Mouse (Mus musculus) stomach, embryonic 16.5 days (tissue): ENCODE data around the gene Rack1. TPM values are rescaled to one million over a fixed set of nuclear protein-coding genes. Genes with fewer than 3 reads are reported as not detected.

Source experiments
- ATAC-seq: fragments of 200-750 bp; cut with Nextera tagmentation; 2 replicates; pipeline ENCODE4 v1.8.0; 2017; ENCODE audit warnings: moderate number of reproducible peaks, moderate TSS enrichment; ENCODE audit not compliant: insufficient read depth, low FRiP score
- H3K27ac ChIP-seq: fragments of 300-500 bp; sonication (generic); 2 replicates; pipeline ENCODE4 v1.5.1; 2014; ENCODE audit warnings: low read length
- H3K27me3 ChIP-seq: fragments of 300-500 bp; sonication (generic); 2 replicates; pipeline ENCODE4 v1.6.1; 2014; ENCODE audit warnings: low read length, control low read depth, mixed read lengths; ENCODE audit not compliant: control insufficient read depth, insufficient read depth
- H3K36me3 ChIP-seq: fragments of 300-500 bp; sonication (generic); 2 replicates; pipeline ENCODE4 v1.6.1; 2014; ENCODE audit warnings: low read length; ENCODE audit not compliant: control insufficient read depth, insufficient read depth
- H3K4me1 ChIP-seq: fragments of 300-500 bp; sonication (generic); 2 replicates; pipeline ENCODE4 v1.6.1; 2014; ENCODE audit warnings: low read length, control low read depth, mixed read lengths; ENCODE audit not compliant: control insufficient read depth, insufficient read depth
- H3K4me2 ChIP-seq: fragments of 300-500 bp; sonication (generic); 2 replicates; pipeline ENCODE4 v1.6.1; 2014; ENCODE audit warnings: low read depth, low read length, mixed read lengths
- H3K4me3 ChIP-seq: fragments of 300-500 bp; sonication (generic); replicated peaks from 2 replicates; pipeline ENCODE4 v1.5.1; 2014; ENCODE audit warnings: mild to moderate bottlenecking, low read length
- H3K9ac ChIP-seq: fragments of 300-500 bp; sonication (generic); 2 replicates; pipeline ENCODE4 v1.6.1; 2014; ENCODE audit warnings: low read length
- H3K9me3 ChIP-seq: fragments of 300-500 bp; sonication (generic); replicated peaks from 2 replicates; pipeline ENCODE4 v1.6.1; 2016; ENCODE audit warnings: low read length, control low read depth; ENCODE audit not compliant: control insufficient read depth
- WGBS: fragments of 180-500 bp; shearing (Covaris S2); extraction: QIAGEN DNeasy Blood & Tissue Kit; methylation state at CpG from one replicate; pipeline ENCODE4 v1.1.7; 2014; 5-methylcytosine and 5-hydroxymethylcytosine counted together
- polyA plus RNA-seq: library from polyadenylated mRNA; unstranded; fragments of >200 nt; fragmentation: Nextera tagmentation; extraction: Ambion mirVana; gene quantifications from 2 replicates; pipeline ENCODE4 v1.2.1, GENCODE M21; 2015

Gene Rack1
- polyA plus RNA-seq, 1 experiment from 2014 or later, result 634 TPM

GRCm38 (mm10) chr11:48846881-48847280, 46.7 kb downstream of the Rack1 start:
- H3K4me1 ChIP-seq, result no peaks in the 10 kb centered on the region
- H3K4me2 ChIP-seq, result no peak overlapping the region
- H3K9ac ChIP-seq, result no peak overlapping the region
- 65% methylated on average over 5 of the region's 5 CpGs for WGBS
- no peaks in the 10 kb centered on the region for H3K27me3 ChIP-seq
- H3K36me3 ChIP-seq, result no peaks in the 10 kb centered on the region
- H3K27ac ChIP-seq, result no peak overlapping the region
- H3K4me3 ChIP-seq, result no peak overlapping the region
- no peak for ATAC-seq
- H3K9me3 ChIP-seq, result no peaks in the 10 kb centered on the region

- Histone ChIP-seq H3K4me1 (peaks cover 12% of the 10 kb centered on the region), H3K4me3 (no peak overlapping the region), H3K9ac (no peak overlapping the region), H3K27me3 (no peaks in the 10 kb centered on the region), H3K27ac (no peak overlapping the region), H3K36me3 (no peaks in the 10 kb centered on the region), H3K4me2 (no peak overlapping the region), H3K9me3 (no peaks in the 10 kb centered on the region)
- WGBS, result 11% methylated on average over 2 of the region's 2 CpGs
- no peak for ATAC-seq
Observed at GRCm38 (mm10) chr11:48850240-48850639, 50.1 kb downstream of the Rack1 start.

- Histone ChIP-seq H3K9ac (no peak overlapping the region), H3K27ac (no peak overlapping the region), H3K4me3 (no peak overlapping the region), H3K27me3 (no peaks in the 10 kb centered on the region), H3K4me2 (no peak overlapping the region), H3K4me1 (peaks cover 12% of the 10 kb centered on the region), H3K36me3 (no peaks in the 10 kb centered on the region), H3K9me3 (no peaks in the 10 kb centered on the region)
- no peak for ATAC-seq
- 78% methylated on average over 4 of the region's 4 CpGs for WGBS
Observed at GRCm38 (mm10) chr11:48851270-48851995, 51.3 kb downstream of the Rack1 start.

GRCm38 (mm10) chr11:48852190-48852589, 52.1 kb downstream of the Rack1 start:
- H3K4me2 ChIP-seq, result no peak overlapping the region

GRCm38 (mm10) chr11:48852624-48853473, 52.7 kb downstream of the Rack1 start:
- Histone ChIP-seq H3K4me3 (peak overlapping the region; percentile 81), H3K9me3 (no peaks in the 10 kb centered on the region), H3K4me2 (peak overlapping the region; percentile 88), H3K27ac (no peak overlapping the region), H3K4me1 (peaks cover 12% of the 10 kb centered on the region), H3K36me3 (no peaks in the 10 kb centered on the region), H3K27me3 (no peaks in the 10 kb centered on the region), H3K9ac (peak overlapping the region; percentile 65)
- no peak for ATAC-seq
- WGBS, result 11% methylated on average over 23 of the region's 23 CpGs

More at GRCm38 (mm10) chr11:48852190-48852589, 52.1 kb downstream of the Rack1 start:
- H3K27me3 ChIP-seq, result no peaks in the 10 kb centered on the region
- H3K9me3 ChIP-seq, result no peaks in the 10 kb centered on the region
- WGBS, result 73% methylated on average over 4 of the region's 4 CpGs
- peaks cover 12% of the 10 kb centered on the region for H3K4me1 ChIP-seq
- H3K4me3 ChIP-seq, result no peak overlapping the region
- no peak overlapping the region for H3K27ac ChIP-seq
- no peak for ATAC-seq
- no peak overlapping the region for H3K9ac ChIP-seq
- H3K36me3 ChIP-seq, result no peaks in the 10 kb centered on the region

GRCm38 (mm10) chr11:48853474-48854180, 53.5 kb downstream of the Rack1 start:
- H3K4me1 ChIP-seq, result peaks cover 12% of the 10 kb centered on the region
- H3K36me3 ChIP-seq, result no peaks in the 10 kb centered on the region
- WGBS, result 1% methylated on average over 31 of the region's 31 CpGs
- H3K27me3 ChIP-seq, result no peaks in the 10 kb centered on the region
- H3K27ac ChIP-seq, result peak overlapping the region; percentile 45
- peak overlapping the region; percentile 66 for H3K9ac ChIP-seq
- H3K4me2 ChIP-seq, result peak overlapping the region; percentile 88
- no peaks in the 10 kb centered on the region for H3K9me3 ChIP-seq
- H3K4me3 ChIP-seq, result peak overlapping the region; percentile 81
- peak; percentile 63; the same call in 1 of the 2 replicates for ATAC-seq

Other genes with a start within 250 kb of the Rack1 start
- 4.6 and 5.7 TPM in 2 replicates for gene Trim41, start 17.0 kb downstream of the Rack1 start, polyA plus RNA-seq
- gene Trim7, start 25.8 kb downstream of the Rack1 start, polyA plus RNA-seq, result 1.7 and 2.6 TPM in 2 replicates
- 0.98 and 1.5 TPM in 2 replicates for gene Gm12184, start 26.3 kb downstream of the Rack1 start, polyA plus RNA-seq
- 13.1 and 13.3 TPM in 2 replicates for gene Irgm1, start 71.4 kb downstream of the Rack1 start, polyA plus RNA-seq
- gene Gm5431, start 101.9 kb downstream of the Rack1 start, polyA plus RNA-seq, result 0.32 and 0.36 TPM in 2 replicates
- 3.2 and 10.3 TPM in 2 replicates for gene Psme2b, start 145.9 kb downstream of the Rack1 start, polyA plus RNA-seq
- not detected in 2 replicates for gene Olfr56, start 178.6 kb downstream of the Rack1 start, polyA plus RNA-seq
- gene 9930111J21Rik1, start 179.1 kb downstream of the Rack1 start, polyA plus RNA-seq, result 1.1 and 1.4 TPM in 2 replicates
- gene Gm12185, start 191.9 kb downstream of the Rack1 start, polyA plus RNA-seq, result not detected in 2 replicates
- gene Tgtp1, start 193.8 kb downstream of the Rack1 start, polyA plus RNA-seq, result 2.3 TPM in 2 replicates